Mouse (Mus musculus) left cerebral cortex, adult 11 months (tissue): ENCODE results near the gene Scgn.

Experiments used
- DNase-seq: peaks from one replicate; pipeline ENCODE4 v3.0.0; 2022; ENCODE audit warnings: low spot score

Scgn gene

GRCm38 (mm10) chr13:23938699-23939098 is 52.3 kb downstream of the Scgn start:
- DNase-seq: no peak

GRCm38 (mm10) chr13:23934211-23934520 is 56.8 kb downstream of the Scgn start, which contains the start of gene Hist1h2aa:
Gene Hist1h2aa, plus strand, starts transcription at chr13:23934462.
- DNase-seq: no peak

GRCm38 (mm10) chr13:23933421-23934210 is 57.4 kb downstream of the Scgn start, which contains the start of gene Hist1h2ba:
Gene Hist1h2ba, minus strand, starts transcription at chr13:23934156.
- no peak for DNase-seq

- no peak for DNase-seq
Observed at GRCm38 (mm10) chr13:23930904-23931303, 60.1 kb downstream of the Scgn start.

GRCm38 (mm10) chr13:23930461-23930860 is 60.6 kb downstream of the Scgn start:
- no peak for DNase-seq

- no peak for DNase-seq
Observed at GRCm38 (mm10) chr13:23928637-23929036, 62.4 kb downstream of the Scgn start.

GRCm38 (mm10) chr13:23925792-23926191 is 65.2 kb downstream of the Scgn start:
- no peak for DNase-seq

GRCm38 (mm10) chr13:23917674-23918073 is 73.3 kb downstream of the Scgn start:
- DNase-seq: no peak

GRCm38 (mm10) chr13:23916132-23916531 is 74.9 kb downstream of the Scgn start:
- DNase-seq: no peak

GRCm38 (mm10) chr13:23914376-23915167 is 76.4 kb downstream of the Scgn start, which contains the start of gene Slc17a4:
Gene Slc17a4, minus strand, starts transcription at chr13:23915009.
- no peak for DNase-seq

- no peak for DNase-seq
Observed at GRCm38 (mm10) chr13:23913791-23914306, 77.2 kb downstream of the Scgn start.

- DNase-seq: no peak
Observed at GRCm38 (mm10) chr13:23911335-23911734, 79.7 kb downstream of the Scgn start.

- no peak for DNase-seq
Observed at GRCm38 (mm10) chr13:23910121-23910520, 80.9 kb downstream of the Scgn start.

GRCm38 (mm10) chr13:23906906-23907305 is 84.1 kb downstream of the Scgn start:
- DNase-seq: no peak
